Mouse (Mus musculus) liver, embryonic 11.5 days (tissue): ENCODE results near the gene Xlr4c. TPM values are rescaled to one million over a fixed set of nuclear protein-coding genes. Genes with fewer than 3 reads are reported as not detected.
"Not testable (repeated sequence)": the region's sequence is repeated elsewhere in the genome, so short reads cannot be mapped to it uniquely, and the experiment has no call there.

Experiments
- ATAC-seq: fragments of 200-750 bp; cut with Nextera tagmentation; replicated peaks from 2 replicates; pipeline ENCODE4 v1.8.0; 2017; ENCODE audit warnings: moderate number of reproducible peaks, mild to moderate bottlenecking, moderate TSS enrichment, moderate library complexity; ENCODE audit not compliant: low FRiP score
- DNase-seq: peaks from one replicate; pipeline ENCODE4 v3.0.0-alpha.2; 2017; ENCODE audit warnings: low spot score
- H3K27ac ChIP-seq: fragments of 300-500 bp; sonication (generic); 2 replicates; pipeline ENCODE4 v1.5.1; 2014; ENCODE audit warnings: mild to moderate bottlenecking, low read depth, low read length, control low read depth
- H3K27me3 ChIP-seq: fragments of 300-500 bp; sonication (generic); replicated peaks from 2 replicates; pipeline ENCODE4 v1.6.1; 2014; ENCODE audit warnings: low read length, mixed read lengths; ENCODE audit not compliant: control insufficient read depth, insufficient read depth
- H3K36me3 ChIP-seq: fragments of 300-500 bp; sonication (generic); 2 replicates; pipeline ENCODE4 v1.6.1; 2014; ENCODE audit warnings: mild to moderate bottlenecking, low read length, moderate library complexity, mixed read lengths; ENCODE audit not compliant: control insufficient read depth, insufficient read depth
- H3K4me1 ChIP-seq: fragments of 300-500 bp; sonication (generic); replicated peaks from 2 replicates; pipeline ENCODE4 v1.6.1; 2014; ENCODE audit warnings: low read length, mixed read lengths; ENCODE audit not compliant: control insufficient read depth, insufficient read depth
- H3K4me2 ChIP-seq: fragments of 300-500 bp; sonication (generic); 2 replicates; pipeline ENCODE4 v1.6.1; 2014; ENCODE audit warnings: mild to moderate bottlenecking, control low read depth, moderate library complexity
- H3K4me3 ChIP-seq: fragments of 300-500 bp; sonication (generic); 2 replicates; pipeline ENCODE4 v1.5.1; 2014; ENCODE audit warnings: low read depth, low read length, control low read depth
- H3K9ac ChIP-seq: fragments of 300-500 bp; sonication (generic); 2 replicates; pipeline ENCODE4 v1.6.1; 2014; ENCODE audit warnings: low read depth, low read length, control low read depth
- H3K9me3 ChIP-seq: fragments of 300-500 bp; sonication (generic); 2 replicates; pipeline ENCODE4 v1.6.1; 2016; ENCODE audit warnings: low read length, inconsistent platforms, mixed read lengths; ENCODE audit not compliant: control insufficient read depth
- WGBS: fragments of 180-500 bp; shearing (Covaris S2); extraction: QIAGEN DNeasy Blood & Tissue Kit; methylation state at CpG from one replicate; pipeline ENCODE4 v1.1.7; 2014; 5-methylcytosine and 5-hydroxymethylcytosine counted together
- polyA plus RNA-seq: library from polyadenylated mRNA; unstranded; fragments of >200 nt; fragmentation: Nextera tagmentation; extraction: Ambion mirVana; gene quantifications from 2 replicates; pipeline ENCODE4 v1.2.1, GENCODE M21; 2014

Gene Xlr4c
- polyA plus RNA-seq, 1 experiment from 2014 or later = 1.2 TPM

GRCm38 (mm10) chrX:73191934-73192333 lies 51.0 kb downstream of the Xlr4c start, which contains the start of gene Xlr3b:
Xlr3b (plus strand) TSS chrX:73192207.
- H3K4me1 ChIP-seq, H3K36me3 ChIP-seq, H3K27ac ChIP-seq, H3K9me3 ChIP-seq, H3K4me3 ChIP-seq, ATAC-seq, DNase-seq, H3K4me2 ChIP-seq, H3K27me3 ChIP-seq, H3K9ac ChIP-seq: not testable (repeated sequence)
- 77% methylated on average over 12 of the region's 12 CpGs for WGBS

Other genes starting within 250 kb of the Xlr4c start
- gene Pnma5, start 206.0 kb downstream of the Xlr4c start, polyA plus RNA-seq = not detected in 2 replicates
- gene Pnma3, start 178.3 kb downstream of the Xlr4c start, polyA plus RNA-seq = not detected in 2 replicates
- gene Xlr4a, start 160.7 kb downstream of the Xlr4c start, polyA plus RNA-seq = 1.2 and 1.9 TPM in 2 replicates
- 4.3 and 4.5 TPM in 2 replicates for gene Xlr3a, start 146.0 kb downstream of the Xlr4c start, polyA plus RNA-seq
- gene Gm14685, start 126.1 kb downstream of the Xlr4c start, polyA plus RNA-seq = 0.13 TPM in 1 of 2 replicates, not detected in the other
- gene Xlr5b, start 94.3 kb downstream of the Xlr4c start, polyA plus RNA-seq = not detected in 2 replicates
- not detected in 2 replicates for gene DXBay18, start 93.7 kb downstream of the Xlr4c start, polyA plus RNA-seq
- not detected in 2 replicates for gene Spin2d, start 66.1 kb downstream of the Xlr4c start, polyA plus RNA-seq
- 5.2 and 8.1 TPM in 2 replicates for gene Xlr3b, start 50.9 kb downstream of the Xlr4c start, polyA plus RNA-seq
- gene Xlr4b, start 28.8 kb downstream of the Xlr4c start, polyA plus RNA-seq = 3.3 and 3.8 TPM in 2 replicates
- 6.2 and 6.5 TPM in 2 replicates for gene F8a, start 14.8 kb downstream of the Xlr4c start, polyA plus RNA-seq
- not detected in 2 replicates for gene Xlr3c, start 22.3 kb upstream of the Xlr4c start, polyA plus RNA-seq
- gene Xlr5a, start 49.8 kb upstream of the Xlr4c start, polyA plus RNA-seq = not detected in 2 replicates
- not detected in 2 replicates for gene Xlr5c, start 49.8 kb upstream of the Xlr4c start, polyA plus RNA-seq
- gene Gm45015, start 93.7 kb upstream of the Xlr4c start, polyA plus RNA-seq = not detected in 2 replicates
- 8.4 TPM in 2 replicates for gene Zfp275, start 99.5 kb upstream of the Xlr4c start, polyA plus RNA-seq
- not detected in 2 replicates for gene Gm18336, start 155.6 kb upstream of the Xlr4c start, polyA plus RNA-seq
- 0.06 TPM in 1 of 2 replicates, not detected in the other for gene Zfp92, start 168.0 kb upstream of the Xlr4c start, polyA plus RNA-seq
- gene Trex2, start 192.2 kb upstream of the Xlr4c start, polyA plus RNA-seq = not detected in 2 replicates
- 66.2 and 67.8 TPM in 2 replicates for gene Haus7, start 215.9 kb upstream of the Xlr4c start, polyA plus RNA-seq
- 21.5 and 22.9 TPM in 2 replicates for gene Bgn, start 240.5 kb upstream of the Xlr4c start, polyA plus RNA-seq